Mouse (Mus musculus): ENCODE measurements at regions not wholly inside any gene's neighbourhood (a gene's known extent, or its start where the extent isn't known, plus 50 kb on each side); places are given as distances from the start of the nearest gene placed in this dataset.

DNA sequence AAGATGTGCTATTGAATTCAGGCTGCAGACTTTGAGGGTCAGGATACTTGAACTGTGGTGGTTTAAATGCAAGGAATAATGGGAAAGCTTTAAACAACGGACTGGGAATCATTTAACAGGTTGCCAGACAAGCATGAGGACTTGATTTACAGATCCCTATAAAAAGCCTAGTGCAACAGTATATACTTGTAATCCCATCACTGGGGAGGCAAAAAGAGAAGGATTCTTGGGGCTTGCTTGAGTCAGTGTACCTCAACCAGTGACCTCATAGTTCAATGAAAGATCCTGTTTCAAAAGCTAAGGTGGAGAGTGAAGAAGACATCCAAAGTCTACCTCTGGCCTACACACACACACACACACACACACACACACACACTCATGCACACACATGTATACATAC lies 99.8 kb downstream of the Lrrn1 start:
- CTCF ChIA-PET = interaction anchor here (0.7 kb wide), 1 partner anchor 24 kb away, joined by 3 read pairs; no protein-coding TSS in a partner anchor

DNA sequence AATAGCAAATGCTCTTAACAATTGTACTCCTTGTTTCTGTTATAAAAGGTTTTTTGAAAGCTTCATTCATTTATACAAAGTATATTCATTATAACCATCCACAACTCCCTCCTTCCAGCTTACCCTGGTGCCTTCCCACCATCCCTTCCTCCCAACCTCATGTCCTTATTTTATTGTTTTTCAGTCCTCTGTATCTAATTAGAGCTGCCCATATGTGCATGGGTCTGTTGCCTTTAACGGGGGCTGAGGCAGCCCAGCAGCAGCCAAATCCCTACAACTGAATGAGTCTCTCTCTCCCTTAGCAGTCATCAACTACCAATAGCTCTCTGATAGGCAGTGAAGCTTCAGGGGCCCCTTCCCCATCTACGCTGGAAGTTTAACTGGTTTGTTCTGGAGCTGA lies 116.2 kb downstream of the Lrrn1 start:
- CTCF ChIA-PET = no interaction called here

DNA sequence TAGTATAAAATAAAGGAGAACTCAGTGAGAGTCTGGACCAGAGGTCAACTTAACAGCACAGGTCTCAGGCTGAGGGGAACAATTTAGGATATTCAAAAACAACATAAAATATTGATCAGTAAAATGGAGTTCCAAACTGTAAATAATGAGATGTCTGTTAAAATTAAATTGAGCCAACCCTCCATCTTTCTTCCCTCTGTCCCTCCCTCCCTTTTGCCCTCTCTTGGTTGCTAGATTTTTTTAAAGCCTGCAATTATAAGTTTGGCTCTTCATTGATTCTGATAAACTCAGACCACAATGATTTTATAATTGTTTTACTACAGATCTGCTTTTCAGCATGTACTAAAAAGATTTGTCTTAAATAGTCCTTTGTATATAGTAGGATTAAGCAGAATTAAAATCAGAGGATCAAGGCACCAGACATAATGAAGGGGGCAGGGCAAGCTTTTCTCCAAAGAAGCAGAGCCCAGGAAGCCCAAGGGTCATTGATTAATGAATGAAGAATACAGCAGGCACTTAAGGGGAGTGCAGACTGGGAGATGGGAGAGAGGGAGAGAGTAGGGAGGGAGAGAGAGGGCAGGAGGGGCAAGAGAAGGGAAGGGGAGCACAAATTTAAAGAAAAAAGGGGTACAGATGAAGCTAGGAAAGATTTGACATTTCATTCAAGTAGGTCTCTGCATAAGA lies 124.4 kb downstream of the Lrrn1 start:
- CTCF ChIA-PET = interaction anchor here (0.6 kb wide), 1 partner anchor 24 kb away, joined by 3 read pairs; no protein-coding TSS in a partner anchor

DNA sequence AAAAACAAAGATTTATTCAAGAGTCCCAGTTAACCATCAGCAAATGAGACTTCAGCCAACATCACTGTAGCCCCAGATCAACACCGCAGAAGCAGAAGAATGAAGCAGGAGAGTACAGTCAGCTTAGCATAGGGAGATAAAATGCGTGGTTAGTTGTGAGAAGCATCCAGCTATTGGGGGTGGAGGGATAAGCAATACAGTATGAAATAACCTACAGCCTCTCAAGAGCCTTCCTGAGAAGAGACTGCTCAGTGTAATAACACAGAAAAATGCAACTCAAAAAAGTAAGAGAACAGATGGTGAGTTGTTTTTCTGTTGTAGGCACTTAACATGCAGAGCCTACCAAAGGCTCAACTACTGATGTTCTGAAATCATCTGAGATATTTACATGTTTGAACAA lies 128.2 kb downstream of the Lrrn1 start:
- CTCF ChIA-PET = no interaction called here

DNA sequence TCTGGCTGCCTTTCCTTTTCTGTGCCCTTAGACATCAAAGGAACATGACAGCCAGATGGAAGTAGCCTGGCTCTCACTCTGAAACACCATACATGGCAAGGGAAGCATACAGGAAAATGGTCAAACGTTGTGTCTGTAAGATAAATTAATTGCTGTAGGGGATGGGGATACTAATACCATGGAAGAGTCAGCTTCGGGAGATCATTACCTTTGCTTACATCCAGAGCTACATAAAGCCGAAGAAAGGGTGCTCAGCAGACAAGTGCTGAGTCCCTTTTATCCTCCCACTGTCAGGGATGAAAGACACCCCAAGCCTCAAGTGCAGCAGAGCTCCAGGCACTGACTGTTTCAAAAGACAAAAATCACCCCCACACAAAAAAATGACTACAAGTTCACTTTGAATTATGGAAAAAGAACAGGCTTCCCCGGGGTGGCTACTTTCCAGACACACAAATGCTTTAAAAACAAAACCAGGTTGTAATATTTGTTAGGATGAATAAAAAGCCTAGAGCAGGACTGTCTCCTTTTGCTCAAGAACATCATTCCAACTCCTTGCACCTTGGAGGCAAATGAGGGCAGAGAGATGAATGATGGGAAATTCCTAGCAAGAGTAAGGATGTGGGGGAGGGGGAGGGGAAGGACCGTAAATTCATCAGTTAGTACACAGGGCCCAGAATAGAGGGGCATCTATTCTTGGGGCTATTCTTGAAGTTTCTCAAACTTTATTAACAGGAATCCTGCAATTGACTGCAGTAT lies 131.6 kb downstream of the Lrrn1 start:
- CTCF ChIA-PET = no interaction called here

DNA sequence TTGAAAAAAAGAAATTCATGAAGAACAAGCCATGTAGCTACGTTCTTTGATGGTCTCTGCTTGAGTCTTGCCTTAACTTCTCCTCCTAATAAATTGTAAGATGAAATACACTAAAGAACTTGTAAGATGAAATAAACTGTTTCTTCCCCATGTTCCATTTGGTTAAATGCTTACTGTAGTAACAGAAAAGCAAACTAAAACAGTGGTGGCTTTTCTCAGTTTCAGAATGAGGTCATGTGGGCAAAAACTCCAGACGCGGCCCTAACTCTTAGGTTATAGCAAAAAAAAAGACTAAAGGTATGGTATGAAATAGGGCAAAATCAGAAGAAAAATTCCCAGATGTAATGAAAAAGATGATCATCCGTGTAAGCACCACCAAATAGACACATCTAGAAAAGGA lies 169.7 kb downstream of the Lrrn1 start:
- CTCF ChIA-PET = no interaction called here

DNA sequence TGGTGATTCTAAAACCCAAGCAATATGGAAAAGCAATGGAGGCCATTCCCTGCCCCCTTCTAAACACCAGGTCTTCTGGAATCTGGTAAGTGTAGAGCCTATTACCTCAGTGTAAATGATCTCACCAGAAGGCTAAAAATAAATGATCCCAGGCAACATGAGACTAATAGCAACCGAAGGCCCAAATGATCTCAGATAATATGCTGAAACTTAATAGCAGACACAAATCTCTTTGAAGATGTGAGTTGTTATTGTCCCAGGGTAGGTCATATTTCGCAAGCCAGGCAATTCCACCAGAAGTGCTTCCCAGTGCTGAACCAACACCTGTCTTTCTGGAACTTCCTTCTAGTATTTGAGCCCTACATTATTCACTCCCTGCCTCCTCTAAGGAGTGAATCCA lies 178.6 kb downstream of the Lrrn1 start:
- CTCF ChIA-PET = no interaction called here

DNA sequence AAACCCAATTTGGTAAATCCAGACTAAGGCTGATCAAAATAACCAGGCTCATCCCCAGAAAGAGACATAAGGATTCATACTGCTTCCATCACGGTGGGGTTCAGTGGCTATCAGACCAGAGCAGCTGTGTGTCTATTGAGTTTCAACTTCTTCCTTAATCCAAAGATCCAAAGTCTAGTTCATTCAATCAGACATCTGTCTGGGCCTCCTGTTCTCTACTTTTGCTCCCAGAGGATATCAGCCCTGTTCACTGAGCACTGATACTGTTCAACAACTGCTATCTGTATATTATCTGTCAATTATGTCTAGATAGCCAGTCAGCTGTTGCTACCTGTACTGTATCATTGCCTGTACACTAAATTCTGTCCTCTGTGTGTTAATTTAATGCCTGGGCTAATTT lies 179.0 kb downstream of the Lrrn1 start:
- CTCF ChIA-PET = no interaction called here

DNA sequence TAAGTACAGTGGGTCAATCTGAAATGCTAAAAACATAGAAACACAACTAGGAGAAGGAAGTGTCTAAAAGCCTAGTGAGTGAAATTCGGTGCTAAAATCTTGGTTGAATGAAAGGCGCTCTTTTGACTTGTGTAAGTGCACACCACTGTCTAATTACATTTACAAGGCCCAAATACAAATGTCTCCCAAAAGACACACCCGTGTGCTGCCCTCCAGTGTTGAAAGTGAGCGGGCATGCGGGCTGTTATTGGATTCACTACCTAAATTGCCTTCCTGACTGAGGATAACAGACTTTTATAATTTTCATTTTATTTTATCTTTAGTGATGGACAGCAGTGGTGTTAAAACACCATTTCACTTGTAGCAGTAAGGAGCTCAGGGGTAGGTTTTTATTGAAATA lies 180.8 kb downstream of the Lrrn1 start:
- CTCF ChIA-PET = no interaction called here

DNA sequence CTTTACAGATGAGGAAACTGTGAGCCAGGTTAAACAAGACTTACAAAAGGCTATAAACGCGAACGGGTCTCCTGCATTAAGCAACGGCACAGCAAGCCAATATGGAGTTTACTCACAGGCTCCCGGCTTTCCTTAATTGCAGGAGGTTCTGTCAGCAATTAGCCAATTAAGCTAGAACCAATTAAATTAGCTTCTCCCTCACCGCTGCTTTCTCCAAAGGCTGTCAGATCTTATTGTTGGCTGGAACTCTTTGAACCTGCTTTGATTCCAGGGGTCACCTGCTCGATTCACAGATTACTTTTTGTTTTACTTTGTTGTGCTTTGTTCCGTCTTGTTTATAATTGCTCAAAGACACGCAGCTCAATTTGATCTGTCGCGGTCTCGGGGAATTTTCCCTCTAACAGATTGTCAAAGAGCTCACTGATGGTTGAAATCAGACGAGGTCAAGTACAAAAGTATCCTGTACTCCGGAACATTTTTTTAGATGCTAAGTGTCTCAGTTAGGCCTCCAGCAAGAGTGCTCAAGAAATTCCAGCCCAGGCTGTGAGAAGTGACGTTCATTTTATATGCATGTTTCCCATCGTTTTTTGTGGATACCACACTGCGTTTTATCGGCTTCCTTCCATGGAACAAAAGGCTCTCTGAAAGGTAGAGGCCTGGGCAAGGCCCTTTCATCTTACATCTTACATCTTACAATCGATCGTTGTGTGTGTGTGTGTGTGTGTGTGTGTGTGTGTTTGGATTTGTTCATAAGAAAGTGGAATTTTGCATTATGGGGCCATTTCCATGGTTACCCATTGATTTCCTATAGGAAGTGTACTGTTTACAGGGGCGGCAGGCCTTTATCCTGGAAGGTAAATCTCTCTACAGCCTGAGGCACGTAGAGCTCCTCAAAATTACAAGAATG lies 181.9 kb downstream of the Lrrn1 start:
- CTCF ChIA-PET = no interaction called here

DNA sequence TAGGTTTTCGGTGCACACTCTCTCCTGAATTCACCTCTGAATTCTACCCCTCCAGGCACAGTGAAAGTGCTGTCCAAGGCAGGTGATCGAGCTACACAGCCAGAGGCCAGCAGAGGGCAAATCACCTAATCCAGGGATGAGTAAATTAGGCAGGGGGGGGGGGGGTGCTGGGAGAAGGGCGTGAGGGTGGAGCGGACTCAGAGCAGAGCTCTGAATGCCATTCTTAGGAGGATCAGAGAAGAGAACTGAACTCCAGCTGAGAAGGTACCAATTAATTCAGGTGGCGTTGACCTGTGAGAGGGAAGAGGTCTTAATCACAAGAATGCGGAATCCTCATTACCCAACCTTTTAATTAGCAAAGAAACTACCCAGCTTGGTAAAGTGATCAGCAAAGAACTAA lies 183.5 kb downstream of the Lrrn1 start:
- CTCF ChIA-PET = no interaction called here

DNA sequence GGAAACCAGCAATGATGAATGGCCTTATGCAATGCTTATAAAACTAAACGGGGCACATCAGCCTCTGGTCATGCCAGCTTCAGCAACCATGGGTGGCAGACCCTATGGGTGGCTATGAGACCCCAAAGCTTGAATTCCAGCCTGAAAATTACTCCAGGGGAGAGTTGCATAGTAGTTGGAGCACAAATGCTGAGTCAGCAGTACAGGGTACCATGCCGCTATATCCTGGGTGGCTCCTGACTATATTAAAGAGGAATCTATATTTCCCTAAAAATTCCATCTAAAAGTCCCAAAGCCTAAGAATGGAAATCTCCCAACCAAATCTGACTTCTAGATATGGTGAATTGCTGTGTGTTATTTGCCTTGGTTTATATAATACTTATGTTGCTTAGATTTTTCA lies 187.6 kb downstream of the Lrrn1 start:
- CTCF ChIA-PET = no interaction called here

DNA sequence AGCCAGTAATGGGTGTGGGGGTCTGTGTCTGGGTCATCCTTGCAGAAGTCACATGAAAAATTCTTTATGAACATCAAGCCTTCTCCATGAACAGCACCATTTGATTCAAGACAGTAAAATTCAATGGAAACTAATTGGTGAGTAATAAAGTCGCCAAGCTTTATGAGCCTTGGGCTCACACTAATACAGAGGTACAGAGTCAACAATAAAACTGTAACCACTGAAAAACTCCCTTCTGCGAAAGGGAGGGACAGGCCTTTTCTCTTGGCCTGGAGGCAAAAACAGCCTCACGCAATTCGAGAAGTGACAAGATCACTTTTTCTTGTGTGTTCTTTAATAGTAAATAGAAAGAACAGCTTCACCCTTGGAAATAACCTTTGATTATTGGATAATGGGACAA lies 200.7 kb downstream of the Lrrn1 start:
- CTCF ChIA-PET = no interaction called here

DNA sequence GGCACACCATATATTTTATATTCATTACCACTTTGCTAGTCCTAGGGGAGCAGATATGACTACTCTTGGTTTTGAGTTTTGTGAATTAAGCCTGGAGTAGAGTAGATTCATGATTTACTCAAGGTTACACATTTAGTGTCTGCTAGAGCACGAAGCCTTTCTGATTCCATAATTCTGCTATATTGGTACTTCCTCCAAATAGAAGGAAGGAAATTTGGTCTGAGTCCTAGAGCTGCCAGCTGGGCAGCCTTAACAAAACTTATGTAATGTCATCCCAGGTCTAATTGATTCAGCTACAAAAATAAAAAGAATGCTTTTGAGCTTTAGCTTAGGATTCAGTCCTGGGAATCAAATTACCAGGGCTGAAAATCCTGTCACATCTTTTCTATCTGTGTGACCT lies 205.2 kb downstream of the Lrrn1 start:
- CTCF ChIA-PET = no interaction called here

DNA sequence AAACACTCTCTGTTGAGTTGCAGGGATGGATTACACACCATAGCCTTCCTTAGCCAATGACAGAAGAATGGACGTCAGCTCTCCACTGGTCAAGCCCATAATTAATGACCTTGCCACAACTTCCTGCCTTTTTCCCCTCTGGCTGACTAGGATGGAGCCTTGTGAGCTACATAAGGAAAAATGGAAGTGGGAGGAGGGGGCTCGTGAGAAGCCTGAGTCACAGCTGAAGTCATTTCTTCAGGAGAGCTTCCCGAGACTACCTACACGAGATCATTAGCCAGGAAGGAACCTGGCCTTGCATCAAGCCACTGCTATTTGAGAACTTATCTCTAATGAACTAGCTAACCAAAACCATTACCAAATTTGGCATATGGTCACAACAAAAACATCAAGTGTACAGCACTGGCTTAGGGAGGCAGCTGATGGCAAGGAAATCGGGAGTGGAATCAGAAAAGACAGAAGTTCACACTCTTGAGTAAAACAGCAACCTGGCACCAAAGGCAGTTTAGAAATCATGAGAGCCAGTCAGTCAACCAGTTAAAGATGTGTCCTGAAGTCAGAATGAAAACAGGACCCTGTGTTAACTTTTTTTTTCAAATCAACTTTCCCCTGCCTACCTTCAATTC lies 219.7 kb downstream of the Lrrn1 start:
- CTCF ChIA-PET = no interaction called here

DNA sequence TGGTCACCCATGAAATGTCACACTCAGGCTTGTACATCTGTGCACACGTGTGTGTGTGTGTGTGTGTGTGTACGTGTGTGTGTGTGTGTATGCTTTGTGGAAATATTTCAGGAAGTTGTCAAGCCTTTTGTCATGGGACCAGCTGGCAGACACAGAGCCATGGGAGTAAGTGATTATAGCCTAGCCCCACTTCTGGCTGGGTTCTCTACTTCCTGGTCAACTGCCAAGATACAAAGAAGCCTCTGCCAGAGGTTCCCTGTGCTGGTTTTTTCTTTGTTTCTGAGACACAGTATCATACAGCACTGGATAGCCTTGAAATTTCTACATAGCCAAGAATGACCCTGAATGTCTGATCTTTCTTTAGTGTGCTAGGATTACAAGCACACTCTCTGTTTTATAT lies 220.2 kb downstream of the Lrrn1 start:
- CTCF ChIA-PET = no interaction called here

DNA sequence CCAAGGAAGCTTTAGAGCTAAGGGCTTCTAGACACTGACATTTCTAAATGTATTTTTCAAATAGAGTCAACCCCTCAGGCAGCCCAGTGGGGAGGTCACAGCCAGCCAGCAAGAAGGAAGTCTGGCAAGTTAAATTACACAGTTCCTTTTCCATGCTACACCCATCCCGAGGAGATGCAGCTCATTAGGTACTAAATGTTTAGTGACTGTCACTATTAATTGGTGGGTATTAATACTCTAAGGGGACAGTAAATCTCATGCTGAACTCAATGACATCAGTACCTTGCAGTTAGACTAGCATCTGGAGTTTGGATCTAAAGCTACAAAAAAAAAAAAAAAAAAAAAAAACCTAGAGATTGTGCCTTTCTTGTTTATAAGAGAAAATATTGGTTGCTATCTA lies 222.6 kb downstream of the Lrrn1 start:
- CTCF ChIA-PET = no interaction called here

DNA sequence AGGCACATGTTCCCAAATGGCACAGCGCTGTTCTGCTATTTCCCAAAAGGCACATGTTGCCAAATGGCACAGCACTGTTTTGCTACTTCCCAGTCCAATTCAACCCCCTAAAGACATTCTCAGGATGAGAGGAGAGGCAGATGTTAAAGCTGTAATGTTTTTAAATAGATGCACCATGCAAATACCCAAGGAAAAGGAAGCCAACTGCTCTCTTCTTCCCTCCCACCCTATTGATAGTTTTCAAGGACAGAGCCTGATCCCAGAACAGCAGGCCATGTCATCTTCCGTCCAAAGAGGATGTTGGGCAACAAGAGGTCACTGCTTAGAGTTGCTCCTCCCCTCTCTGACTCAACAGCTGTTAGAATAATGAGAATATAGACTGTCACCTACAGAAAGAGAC lies 225.6 kb downstream of the Lrrn1 start:
- CTCF ChIA-PET = no interaction called here

DNA sequence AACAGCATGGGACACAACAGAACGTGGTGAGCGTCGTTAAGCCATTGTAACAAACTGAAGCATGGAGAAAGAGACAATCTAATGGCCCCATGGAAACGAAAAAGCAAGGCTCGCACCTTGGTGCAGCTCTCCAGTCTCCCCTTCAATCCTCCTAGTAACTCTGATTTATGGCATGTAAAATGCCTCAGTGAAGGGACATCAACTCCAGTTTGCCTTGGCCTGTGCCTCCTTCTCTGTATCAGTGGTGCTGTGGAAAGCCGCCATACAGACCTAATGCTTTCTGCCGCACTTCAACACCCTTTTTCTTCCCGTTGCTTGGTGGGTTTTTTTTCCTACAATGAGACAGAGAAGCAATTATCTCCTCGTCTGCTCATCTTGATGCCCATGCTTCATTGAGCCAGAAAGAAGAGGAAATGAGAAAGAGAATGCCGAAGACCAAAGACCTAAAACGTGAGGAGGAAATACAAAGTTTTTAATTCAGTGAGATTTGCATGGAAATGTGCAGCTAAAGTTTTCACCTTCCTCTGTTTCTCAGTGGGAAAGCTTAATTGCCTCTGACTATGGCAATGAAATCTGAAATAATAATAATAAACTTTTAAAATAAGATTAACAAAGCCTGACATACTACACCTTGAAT lies 241.4 kb downstream of the Lrrn1 start:
- CTCF ChIA-PET = no interaction called here

DNA sequence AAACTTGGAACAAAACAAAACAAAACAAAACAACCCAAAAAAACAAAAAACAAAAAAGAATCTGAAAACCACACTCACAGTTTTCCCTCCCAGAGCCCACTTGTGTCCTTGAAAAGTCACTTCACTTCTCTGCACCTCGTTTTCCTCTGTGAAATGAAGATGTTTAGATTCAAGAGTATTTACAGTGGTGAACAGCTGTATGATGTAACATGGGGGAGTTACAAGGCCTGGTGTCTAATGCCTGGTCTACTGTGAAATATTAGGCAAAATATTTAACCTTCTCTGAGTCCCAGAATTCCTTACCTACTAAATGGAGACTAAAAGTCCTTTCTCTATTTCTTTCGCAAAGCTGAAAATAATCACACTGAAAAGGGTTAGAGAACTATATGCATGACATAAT lies 255.4 kb downstream of the Lrrn1 start:
- CTCF ChIA-PET = no interaction called here

DNA sequence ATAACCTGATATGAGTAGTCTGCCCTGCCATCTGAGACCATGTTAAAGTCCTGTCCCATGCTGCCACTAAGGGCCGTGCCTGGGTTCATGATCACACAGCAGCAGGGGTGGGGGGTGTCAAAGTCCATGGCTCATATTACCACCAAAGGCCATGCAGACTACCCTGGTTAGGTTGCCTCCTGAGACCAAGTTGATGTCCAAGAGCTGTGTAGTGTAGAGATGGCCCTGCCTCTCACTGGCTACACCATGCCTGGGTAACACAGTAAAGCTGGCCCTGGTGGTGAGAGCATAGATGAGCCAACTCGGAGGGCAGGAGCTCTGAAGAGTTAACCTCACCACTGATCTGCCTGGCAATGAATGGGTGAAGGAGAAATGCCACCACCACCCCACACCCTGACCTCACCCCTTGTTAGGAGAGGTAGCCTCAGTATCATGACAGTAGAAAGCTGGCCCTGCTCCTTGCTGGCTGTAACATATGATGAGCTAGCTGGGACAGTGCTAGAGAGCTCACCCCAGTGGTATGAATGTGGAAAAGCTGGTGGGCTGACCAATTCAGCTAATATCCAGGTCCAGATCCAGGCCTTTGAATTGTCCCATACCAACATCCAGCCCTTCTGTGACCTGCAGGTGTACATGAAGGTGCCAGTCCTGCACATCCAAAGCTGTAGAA lies 258.8 kb downstream of the Lrrn1 start:
- CTCF ChIA-PET = no interaction called here
